Mouse (Mus musculus) hindbrain, embryonic 15.5 days (tissue): ENCODE results near the gene Ccnjl. TPM values are rescaled to one million over a fixed set of nuclear protein-coding genes. Genes with fewer than 3 reads are reported as not detected.

ENCODE experiments used
- ATAC-seq: fragments of 200-750 bp; cut with Nextera tagmentation; 2 replicates; pipeline ENCODE4 v1.8.0; 2017; ENCODE audit warnings: low read depth, moderate number of reproducible peaks, moderate TSS enrichment; ENCODE audit not compliant: low FRiP score
- H3K27ac ChIP-seq: fragments of 300-500 bp; sonication (generic); replicated peaks from 2 replicates; pipeline ENCODE4 v1.5.1; 2015; ENCODE audit warnings: mild to moderate bottlenecking, inconsistent platforms
- H3K27me3 ChIP-seq: fragments of 300-500 bp; sonication (generic); 2 replicates; pipeline ENCODE4 v1.6.1; 2015; ENCODE audit warnings: control low read depth, inconsistent platforms
- H3K36me3 ChIP-seq: fragments of 300-500 bp; sonication (generic); 2 replicates; pipeline ENCODE4 v1.6.1; 2015; ENCODE audit warnings: control low read depth, inconsistent platforms
- H3K4me1 ChIP-seq: fragments of 300-500 bp; sonication (generic); replicated peaks from 2 replicates; pipeline ENCODE4 v1.6.1; 2015; ENCODE audit warnings: control low read depth, inconsistent platforms
- H3K4me2 ChIP-seq: fragments of 300-500 bp; sonication (generic); 2 replicates; pipeline ENCODE4 v1.6.1; 2015; ENCODE audit warnings: moderate library complexity, mild to moderate bottlenecking, inconsistent platforms
- H3K4me3 ChIP-seq: fragments of 300-500 bp; sonication (generic); 2 replicates; pipeline ENCODE4 v1.5.1; 2015; ENCODE audit warnings: mild to moderate bottlenecking, inconsistent platforms
- H3K9ac ChIP-seq: fragments of 300-500 bp; sonication (generic); 2 replicates; pipeline ENCODE4 v1.6.1; 2015; ENCODE audit warnings: inconsistent platforms
- H3K9me3 ChIP-seq: fragments of 300-500 bp; sonication (generic); 2 replicates; pipeline ENCODE4 v1.6.1; 2016; ENCODE audit warnings: control low read depth, inconsistent platforms
- WGBS: fragments of 180-500 bp; shearing (Covaris S2); methylation state at CpG from one replicate; pipeline ENCODE4 v1.1.7; 2015; 5-methylcytosine and 5-hydroxymethylcytosine counted together
- polyA plus RNA-seq: library from polyadenylated mRNA; unstranded; fragments of >200 nt; fragmentation: Nextera tagmentation; extraction: Ambion mirVana; gene quantifications from 2 replicates; pipeline ENCODE4 v1.2.1, GENCODE M21; 2015

The Ccnjl gene
- polyA plus RNA-seq, 1 experiment from 2014 or later, result 13.2 TPM

GRCm38 (mm10) chr11:43612834-43613488 lies 84.4 kb downstream of the Ccnjl start:
- no peak overlapping the region for H3K4me3 ChIP-seq
- H3K9me3 ChIP-seq, result no peaks in the 10 kb centered on the region
- H3K4me2 ChIP-seq, result no peak overlapping the region
- peaks cover 17% of the 10 kb centered on the region for H3K4me1 ChIP-seq
- no peaks in the 10 kb centered on the region for H3K36me3 ChIP-seq
- ATAC-seq, result peak; percentile 83
- peak overlapping the region; percentile 80 for H3K27ac ChIP-seq
- H3K27me3 ChIP-seq, result no peaks in the 10 kb centered on the region
- 20% methylated on average over 12 of the region's 12 CpGs for WGBS
- peak overlapping the region; percentile 17; the same call in 1 of the 2 replicates for H3K9ac ChIP-seq

GRCm38 (mm10) chr11:43617924-43618323 lies 89.3 kb downstream of the Ccnjl start:
- ATAC-seq, result peak; percentile 47; the same call in 1 of the 2 replicates
- H3K9me3 ChIP-seq, result no peaks in the 10 kb centered on the region
- peaks cover 17% of the 10 kb centered on the region for H3K4me1 ChIP-seq
- H3K4me2 ChIP-seq, result no peak overlapping the region
- peak overlapping the region; percentile 59 for H3K27ac ChIP-seq
- no peaks in the 10 kb centered on the region for H3K27me3 ChIP-seq
- WGBS, result 22% methylated on average over 5 of the region's 5 CpGs
- no peaks in the 10 kb centered on the region for H3K36me3 ChIP-seq
- no peak overlapping the region for H3K4me3 ChIP-seq
- H3K9ac ChIP-seq, result no peak overlapping the region

- Histone ChIP-seq H3K9ac (no peak overlapping the region), H3K36me3 (no peaks in the 10 kb centered on the region), H3K4me1 (peaks cover 12% of the 10 kb centered on the region), H3K27me3 (no peaks in the 10 kb centered on the region), H3K9me3 (no peaks in the 10 kb centered on the region), H3K27ac (peak overlapping the region; percentile 59), H3K4me3 (no peak overlapping the region), H3K4me2 (no peak overlapping the region)
- WGBS, result 38% methylated on average over 7 of the region's 7 CpGs
- ATAC-seq, result 0 out of 2 replicates have a peak, but pooled peaks have one; percentile 35
Measured at GRCm38 (mm10) chr11:43618403-43618802, 89.8 kb downstream of the Ccnjl start.

- Histone ChIP-seq H3K36me3 (no peaks in the 10 kb centered on the region), H3K4me2 (no peak overlapping the region), H3K27ac (no peak overlapping the region), H3K27me3 (no peaks in the 10 kb centered on the region), H3K4me3 (no peak overlapping the region), H3K4me1 (peaks cover 21% of the 10 kb centered on the region), H3K9me3 (no peaks in the 10 kb centered on the region), H3K9ac (no peak overlapping the region)
- no peak for ATAC-seq
- 86% methylated on average over 5 of the region's 5 CpGs for WGBS
Measured at GRCm38 (mm10) chr11:43621769-43622168, 93.2 kb downstream of the Ccnjl start.

GRCm38 (mm10) chr11:43624341-43624740 lies 95.8 kb downstream of the Ccnjl start:
- ATAC-seq, result no peak
- 89% methylated on average over 1 of the region's 1 CpGs for WGBS
- Histone ChIP-seq H3K4me3 (no peak overlapping the region), H3K4me2 (no peak overlapping the region), H3K27me3 (no peaks in the 10 kb centered on the region), H3K4me1 (peaks cover 16% of the 10 kb centered on the region), H3K9ac (no peak overlapping the region), H3K27ac (no peak overlapping the region), H3K9me3 (no peaks in the 10 kb centered on the region), H3K36me3 (no peaks in the 10 kb centered on the region)

GRCm38 (mm10) chr11:43626300-43626926 lies 97.8 kb downstream of the Ccnjl start:
- peak overlapping the region; percentile 45 for H3K4me2 ChIP-seq
- no peaks in the 10 kb centered on the region for H3K36me3 ChIP-seq
- H3K27ac ChIP-seq, result peak overlapping the region; percentile 66
- H3K4me3 ChIP-seq, result no peak overlapping the region
- H3K27me3 ChIP-seq, result no peaks in the 10 kb centered on the region
- peak; percentile 33; the same call in 1 of the 2 replicates for ATAC-seq
- peaks cover 16% of the 10 kb centered on the region for H3K4me1 ChIP-seq
- H3K9me3 ChIP-seq, result no peaks in the 10 kb centered on the region
- 10% methylated on average over 12 of the region's 12 CpGs for WGBS
- H3K9ac ChIP-seq, result no peak overlapping the region

GRCm38 (mm10) chr11:43626927-43627645 lies 98.5 kb downstream of the Ccnjl start:
- peak overlapping the region; percentile 45 for H3K4me2 ChIP-seq
- H3K9me3 ChIP-seq, result no peaks in the 10 kb centered on the region
- peak overlapping the region; percentile 66 for H3K27ac ChIP-seq
- no peaks in the 10 kb centered on the region for H3K27me3 ChIP-seq
- H3K4me1 ChIP-seq, result peaks cover 16% of the 10 kb centered on the region
- no peaks in the 10 kb centered on the region for H3K36me3 ChIP-seq
- H3K9ac ChIP-seq, result no peak overlapping the region
- ATAC-seq, result peak; percentile 9; the same call in 1 of the 2 replicates
- WGBS, result 30% methylated on average over 18 of the region's 18 CpGs
- H3K4me3 ChIP-seq, result no peak overlapping the region

- 89% methylated on average over 9 of the region's 9 CpGs for WGBS
Measured at GRCm38 (mm10) chr11:43631645-43632044, 103.1 kb downstream of the Ccnjl start.

GRCm38 (mm10) chr11:43632566-43632965 lies 104.0 kb downstream of the Ccnjl start:
- no peak overlapping the region for H3K9ac ChIP-seq
- 68% methylated on average over 4 of the region's 4 CpGs for WGBS
- ATAC-seq, result no peak
- peaks cover 9% of the 10 kb centered on the region for H3K4me1 ChIP-seq
- H3K4me3 ChIP-seq, result no peak overlapping the region
- no peaks in the 10 kb centered on the region for H3K27me3 ChIP-seq
- H3K9me3 ChIP-seq, result no peaks in the 10 kb centered on the region
- H3K27ac ChIP-seq, result 0 out of 2 replicates have a peak overlapping the region, but pooled peaks have one; percentile 46
- no peak overlapping the region for H3K4me2 ChIP-seq
- no peaks in the 10 kb centered on the region for H3K36me3 ChIP-seq

More at GRCm38 (mm10) chr11:43631645-43632044, 103.1 kb downstream of the Ccnjl start:
- Histone ChIP-seq H3K4me2 (no peak overlapping the region), H3K4me3 (no peak overlapping the region), H3K4me1 (peaks cover 18% of the 10 kb centered on the region), H3K27ac (no peak overlapping the region), H3K36me3 (no peaks in the 10 kb centered on the region), H3K9me3 (no peaks in the 10 kb centered on the region), H3K27me3 (no peaks in the 10 kb centered on the region), H3K9ac (no peak overlapping the region)
- no peak for ATAC-seq

- Histone ChIP-seq H3K27me3 (no peaks in the 10 kb centered on the region), H3K4me3 (no peak overlapping the region), H3K4me1 (peaks cover 9% of the 10 kb centered on the region), H3K4me2 (no peak overlapping the region), H3K9ac (no peak overlapping the region), H3K27ac (peak overlapping the region; percentile 46), H3K9me3 (no peaks in the 10 kb centered on the region), H3K36me3 (no peaks in the 10 kb centered on the region)
- ATAC-seq, result peak; percentile 57
- 78% methylated on average over 6 of the region's 6 CpGs for WGBS
Measured at GRCm38 (mm10) chr11:43633165-43633564, 104.6 kb downstream of the Ccnjl start.

GRCm38 (mm10) chr11:43633658-43634401 lies 105.2 kb downstream of the Ccnjl start:
- H3K36me3 ChIP-seq, result no peaks in the 10 kb centered on the region
- H3K9ac ChIP-seq, result peak overlapping the region; percentile 10; the same call in 1 of the 2 replicates
- no peaks in the 10 kb centered on the region for H3K27me3 ChIP-seq

More at GRCm38 (mm10) chr11:43633658-43634401, 105.2 kb downstream of the Ccnjl start:
- Histone ChIP-seq H3K9me3 (no peaks in the 10 kb centered on the region), H3K4me2 (peak overlapping the region; percentile 27), H3K4me3 (no peak overlapping the region), H3K27ac (peak overlapping the region; percentile 46), H3K4me1 (peaks cover 9% of the 10 kb centered on the region)
- ATAC-seq, result peak; percentile 57; the same call in 1 of the 2 replicates
- WGBS, result 19% methylated on average over 19 of the region's 19 CpGs
